Mouse (Mus musculus) testis, postnatal 10 days (tissue): Measurements from ENCODE around the gene Cdh8.
"Not testable (repeated sequence)": the region's sequence is repeated elsewhere in the genome, so short reads cannot be mapped to it uniquely, and the experiment has no call there.

ENCODE experiments used
- DNase-seq: peaks from one replicate; pipeline ENCODE4 v3.0.0; 2021; ENCODE audit warnings: low spot score

The Cdh8 gene

GRCm38 (mm10) chr8:99285103-99285502 lies 131.2 kb downstream of the Cdh8 start:
- DNase-seq, result no peak

- DNase-seq, result no peak
These were observed 135.9 kb downstream of the Cdh8 start for GRCm38 (mm10) chr8:99280375-99280774.

- no peak for DNase-seq
These were observed 149.1 kb downstream of the Cdh8 start for GRCm38 (mm10) chr8:99267133-99267532.

- DNase-seq, result no peak
These were observed 181.9 kb downstream of the Cdh8 start for GRCm38 (mm10) chr8:99234372-99234771.

- DNase-seq, result no peak
These were observed 192.6 kb downstream of the Cdh8 start for GRCm38 (mm10) chr8:99223697-99224096.

GRCm38 (mm10) chr8:99205194-99205593 lies 211.1 kb downstream of the Cdh8 start:
- no peak for DNase-seq

GRCm38 (mm10) chr8:99190643-99191042 lies 225.6 kb downstream of the Cdh8 start:
- no peak for DNase-seq

GRCm38 (mm10) chr8:99186879-99187278 lies 229.4 kb downstream of the Cdh8 start:
- DNase-seq, result no peak

- DNase-seq, result no peak
These were observed 232.1 kb downstream of the Cdh8 start for GRCm38 (mm10) chr8:99184186-99184585.

GRCm38 (mm10) chr8:99166966-99167365 lies 249.3 kb downstream of the Cdh8 start:
- no peak for DNase-seq

GRCm38 (mm10) chr8:99161633-99162032 lies 254.6 kb downstream of the Cdh8 start:
- DNase-seq, result no peak

- DNase-seq, result no peak
These were observed 270.8 kb downstream of the Cdh8 start for GRCm38 (mm10) chr8:99145436-99145835.

- DNase-seq, result not testable (repeated sequence)
These were observed 271.5 kb downstream of the Cdh8 start for GRCm38 (mm10) chr8:99144761-99145160.

- DNase-seq, result no peak
These were observed 317.8 kb downstream of the Cdh8 start for GRCm38 (mm10) chr8:99098453-99098852.

GRCm38 (mm10) chr8:99051344-99051743 lies 364.9 kb downstream of the Cdh8 start:
- no peak for DNase-seq

- DNase-seq, result no peak
These were observed 367.5 kb downstream of the Cdh8 start for GRCm38 (mm10) chr8:99048664-99049363.

GRCm38 (mm10) chr8:99040423-99040822 lies 375.8 kb downstream of the Cdh8 start:
- DNase-seq, result no peak

GRCm38 (mm10) chr8:99031060-99031459 lies 385.2 kb downstream of the Cdh8 start:
- DNase-seq, result no peak
